Mouse (Mus musculus): Measurements from ENCODE around the gene Nusap1.
A peak's percentile ranks its signal among the peaks of the same experiment; 100 is the strongest.
"Not testable (repeated sequence)": the region's sequence is repeated elsewhere in the genome, so short reads cannot be mapped to it uniquely, and the experiment has no call there.

The Nusap1 gene

GRCm38 (mm10) chr2:119644254-119644653 is 26.2 kb downstream of the Nusap1 start:
- DNase-seq (ENCODE audit: low spot score), result no peak

DNA sequence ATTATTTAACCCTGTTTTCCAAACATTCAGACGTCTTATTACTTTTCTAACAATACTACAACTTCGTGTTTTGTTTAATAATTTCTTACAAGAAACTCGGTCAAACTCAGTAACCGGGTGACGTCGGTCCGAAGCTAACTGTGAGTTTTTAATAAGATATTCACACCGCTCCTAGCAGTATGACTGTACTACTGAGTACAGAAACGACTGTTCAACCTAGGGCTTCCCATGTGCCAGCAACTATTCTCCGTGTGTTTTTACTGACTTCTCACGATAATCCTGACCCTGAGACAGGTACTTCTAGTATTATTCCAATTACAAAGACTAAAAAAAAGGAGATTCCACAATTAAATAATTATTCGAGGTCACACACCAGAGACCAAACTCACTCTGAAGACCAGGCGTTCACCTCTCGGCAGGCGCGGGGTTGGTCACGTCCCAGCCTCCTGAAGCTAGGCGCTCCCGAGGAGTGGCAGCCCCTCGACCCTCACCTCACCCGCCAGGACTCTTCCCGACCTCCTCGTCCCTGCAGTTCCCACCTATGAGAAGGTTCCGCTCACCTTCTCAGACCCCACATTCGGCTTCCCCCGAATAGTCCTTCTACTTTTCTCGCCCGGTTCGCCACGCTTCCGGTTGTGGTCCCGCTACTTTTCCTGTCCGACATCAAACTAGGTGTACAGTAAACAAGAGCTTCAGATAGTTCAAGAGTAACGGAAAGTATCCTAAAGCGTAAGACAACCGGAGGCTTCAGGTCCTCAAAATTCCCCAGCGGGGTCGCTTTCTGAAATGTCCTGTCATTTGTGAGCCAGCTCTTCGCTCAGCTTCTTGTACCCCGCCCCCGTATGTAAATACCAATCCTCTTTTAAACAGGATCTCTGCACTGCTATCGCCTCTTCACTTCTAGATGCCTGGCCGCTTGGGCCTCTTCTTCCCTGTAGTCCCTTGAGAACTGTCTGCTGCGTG is 44.4 kb downstream of the Nusap1 start, which contains the start of gene Ndufaf1:
Ndufaf1 (minus strand) TSS at position 608 of the 963 bp plus-strand sequence.
- peak; percentile 89 for DNase-seq (ENCODE audit: low spot score)

DNA sequence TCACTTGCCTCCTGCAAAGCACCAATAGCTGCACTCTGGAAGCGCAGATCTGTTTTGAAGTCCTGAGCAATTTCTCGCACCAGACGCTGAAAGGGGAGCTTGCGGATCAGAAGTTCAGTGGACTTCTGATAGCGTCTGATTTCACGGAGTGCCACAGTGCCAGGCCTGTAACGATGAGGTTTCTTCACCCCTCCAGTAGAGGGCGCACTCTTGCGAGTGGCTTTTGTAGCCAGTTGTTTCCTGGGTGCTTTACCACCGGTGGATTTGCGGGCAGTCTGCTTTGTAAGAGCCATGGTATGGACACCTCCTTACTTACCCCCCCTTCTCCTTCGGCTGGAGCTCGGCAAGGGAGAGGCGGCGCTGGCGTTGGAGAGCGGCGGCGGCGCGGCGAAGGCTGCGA is 47.6 kb downstream of the Nusap1 start:
- DNase-seq (ENCODE audit: low spot score), result not testable (repeated sequence)

- peak; percentile 74 for DNase-seq (ENCODE audit: low spot score)
Measured at GRCm38 (mm10) chr2:119669010-119669409, 50.9 kb downstream of the Nusap1 start.

- peak; percentile 92 for DNase-seq (ENCODE audit: low spot score)
Measured at GRCm38 (mm10) chr2:119674525-119675214, 56.6 kb downstream of the Nusap1 start, which contains the start of gene Rtf1. TSS of gene Rtf1 (plus strand) at chr2:119675068.

DNA sequence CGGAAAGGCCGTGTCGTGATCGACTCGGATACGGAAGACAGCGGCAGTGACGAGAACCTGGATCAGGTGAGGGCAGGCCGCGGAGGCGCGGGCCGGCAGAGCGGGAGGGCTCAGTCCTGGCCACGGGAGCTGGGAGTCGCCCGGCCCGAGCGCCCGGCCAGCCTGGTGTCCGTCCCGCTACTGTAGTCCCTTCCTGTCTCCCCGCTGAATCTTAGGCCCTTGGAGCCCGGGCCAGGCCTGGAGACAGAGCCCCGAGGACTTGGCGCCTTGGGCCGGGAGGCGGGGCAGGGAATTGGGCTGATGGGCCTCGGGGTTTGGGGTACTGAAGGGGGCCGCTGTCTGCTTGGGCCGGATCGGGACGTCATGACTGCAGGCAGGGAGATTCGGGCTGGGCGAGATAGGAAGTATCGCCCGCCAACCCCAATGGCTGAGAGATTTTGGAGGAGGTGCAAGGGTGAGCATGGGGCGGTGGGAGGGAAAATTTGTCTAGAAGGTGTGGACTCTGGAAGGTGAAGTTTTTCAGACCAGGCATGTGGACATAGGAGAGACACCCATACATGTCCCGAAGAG is 57.2 kb downstream of the Nusap1 start:
- peak; percentile 42 for DNase-seq (ENCODE audit: low spot score)

GRCm38 (mm10) chr2:119675831-119676230 is 57.7 kb downstream of the Nusap1 start:
- no peak for DNase-seq (ENCODE audit: low spot score)

DNA sequence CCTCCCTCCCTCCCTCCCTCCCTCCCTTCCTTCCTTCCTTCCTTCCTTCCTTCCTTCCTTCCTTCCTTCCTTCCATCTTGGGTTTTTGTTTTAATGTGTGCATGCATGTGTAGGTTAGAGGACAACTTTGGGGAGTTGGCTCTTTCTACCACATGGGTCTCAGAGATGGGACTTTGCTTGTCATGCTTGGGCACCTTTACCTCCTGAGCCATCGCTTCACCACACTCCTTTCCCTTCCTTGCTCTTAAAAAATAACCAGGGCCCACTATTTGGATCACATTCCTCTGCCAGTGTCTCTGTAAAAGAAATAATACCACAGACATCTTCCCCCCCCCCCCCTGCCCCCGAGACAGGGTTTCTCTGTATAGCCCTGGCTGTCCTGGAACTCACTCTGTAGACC is 65.6 kb downstream of the Nusap1 start:
- no peak for DNase-seq (ENCODE audit: low spot score)

- no peak for DNase-seq (ENCODE audit: low spot score)
Measured at GRCm38 (mm10) chr2:119692003-119692701, 74.1 kb downstream of the Nusap1 start.

- no peak for DNase-seq (ENCODE audit: low spot score)
Measured at GRCm38 (mm10) chr2:119694826-119695225, 76.7 kb downstream of the Nusap1 start.

- no peak for DNase-seq (ENCODE audit: low spot score)
Measured at GRCm38 (mm10) chr2:119696111-119696510, 78.0 kb downstream of the Nusap1 start.

- no peak for DNase-seq (ENCODE audit: low spot score)
Measured at GRCm38 (mm10) chr2:119698472-119698871, 80.4 kb downstream of the Nusap1 start.

DNA sequence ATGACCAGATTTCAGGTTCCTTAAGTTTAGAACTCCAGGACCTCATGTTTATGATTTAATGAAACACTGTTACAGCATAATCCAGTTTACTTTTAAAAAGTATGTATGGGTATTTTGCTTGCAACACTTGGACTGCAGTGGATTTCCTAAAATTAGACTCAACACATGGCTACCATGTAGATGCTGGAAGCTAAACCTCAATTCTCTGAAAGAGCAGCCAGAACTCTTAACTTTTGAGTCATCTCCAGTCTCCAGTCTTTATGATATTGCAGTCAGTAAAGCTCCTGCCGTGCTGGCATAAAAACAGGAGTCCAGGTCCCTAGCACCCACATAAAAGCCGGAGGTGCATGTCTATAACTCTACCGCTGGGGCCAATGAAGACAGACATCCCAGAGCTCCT is 81.9 kb downstream of the Nusap1 start:
- DNase-seq (ENCODE audit: low spot score), result no peak
